Mouse (Mus musculus): ENCODE measurements around the gene Ifitm10.

- TF ChIP-seq CTCF (IDR thresholded peaks at IDR 0.05; ENCODE audit: low read depth) (no peak), EP300 (IDR thresholded peaks at IDR 0.05; ENCODE audit: low read depth) (peak; percentile 50; the same call in 1 of the 2 replicates)
Measured at GRCm38 (mm10) chr7:142351569-142351968, 22.0 kb downstream of the Ifitm10 start.

Measured in liver, embryonic 14.5 days (tissue).